Mouse (Mus musculus) heart, adult 2 months (tissue): Measurements from ENCODE around the gene Ap4s1. TPM values are rescaled to one million over a fixed set of nuclear protein-coding genes. Genes with fewer than 3 reads are reported as not detected.

Source experiments
- DNase-seq, 2 experiments: peaks; one replicate each; pipeline ENCODE4 v3.0.0; 2021
- H3K27ac ChIP-seq: fragments of 200-600 bp; 2 replicates; pipeline ENCODE4 v1.8.1; 2022
- H3K27me3 ChIP-seq: fragments of 200-500 bp; 2 replicates; pipeline ENCODE4 v1.6.1; 2012; ENCODE audit warnings: mild to moderate bottlenecking, low read length, inconsistent platforms, mixed read lengths; ENCODE audit not compliant: control insufficient read depth, insufficient read depth
- H3K36me3 ChIP-seq: fragments of 200-500 bp; 2 replicates; pipeline ENCODE4 v1.6.1; 2012; ENCODE audit warnings: low read length, inconsistent platforms; ENCODE audit not compliant: control insufficient read depth, insufficient read depth
- H3K4me1 ChIP-seq: fragments of 200-500 bp; 2 replicates; pipeline ENCODE4 v1.6.1; 2011; ENCODE audit warnings: low read length; ENCODE audit not compliant: control insufficient read depth, insufficient read depth
- H3K4me3 ChIP-seq: fragments of 200-600 bp; 2 replicates; pipeline ENCODE4 v1.8.1; 2022
- H3K79me2 ChIP-seq: fragments of 200-500 bp; replicated peaks from 2 replicates; pipeline ENCODE4 v1.6.1; 2012; ENCODE audit warnings: mild to moderate bottlenecking, inconsistent platforms, low read length, moderate library complexity, mixed read lengths; ENCODE audit not compliant: control insufficient read depth, insufficient read depth
- H3K9ac ChIP-seq: fragments of 200-500 bp; 2 replicates; pipeline ENCODE4 v1.6.1; 2012; ENCODE audit warnings: low read depth, mild to moderate bottlenecking, control low read depth, inconsistent platforms, low read length, mixed read lengths
- CTCF ChIP-seq: fragments of 200-600 bp; IDR thresholded peaks from 2 replicates; pipeline ENCODE4 v1.8.1; 2022; ENCODE audit warnings: antibody characterized with exemption, mild to moderate bottlenecking, moderate library complexity
- EP300 ChIP-seq: fragments of 200-500 bp; IDR thresholded peaks from 2 replicates; pipeline ENCODE4 v1.6.1; 2011; ENCODE audit warnings: low read depth, low read length, control low read depth; ENCODE audit not compliant: insufficient read depth
- POLR2A ChIP-seq: fragments of 200-500 bp; IDR thresholded peaks from 2 replicates; pipeline ENCODE4 v1.6.1; 2011; ENCODE audit warnings: mild to moderate bottlenecking, low read depth, low read length, control low read depth; ENCODE audit not compliant: insufficient read depth
- WGBS: fragments of 180-500 bp; shearing (Covaris S2); methylation state at CpG from one replicate; pipeline ENCODE4 v1.1.7; 2018; 5-methylcytosine and 5-hydroxymethylcytosine counted together
- intact Hi-C: fragments of 180-260 bp; cut with DNase I; formaldehyde crosslinking; loops from one replicate; pipeline ENCODE4 v1.15.1; 2025
- polyA plus RNA-seq: library from polyadenylated mRNA; depleted of rRNA; stranded (reverse); fragments of >200 nt; gene quantifications from 2 replicates; pipeline ENCODE4 v1.2.3, GENCODE M21; 2012
- total RNA-seq, 2 experiments: library from RNA; stranded (reverse); gene quantifications; 2 replicates each; pipeline ENCODE4 v1.2.3; 2021

Gene Ap4s1
- total and polyA plus RNA-seq, 3 experiments = 20.4 to 65.4 (median 52.0) TPM

GRCm38 (mm10) chr12:51666708-51667430, 24.0 kb upstream of the Ap4s1 start:
- H3K27ac ChIP-seq = peak overlapping the region; percentile 40
- TF ChIP-seq POLR2A (no peak), CTCF (peak; percentile 89)
- WGBS = 29% methylated on average over 4 of the region's 4 CpGs
- no peaks in the 10 kb centered on the region for H3K27me3 ChIP-seq
- peaks cover 16% of the 10 kb centered on the region for H3K36me3 ChIP-seq
- peaks cover 7% of the 10 kb centered on the region for H3K79me2 ChIP-seq
- H3K4me3 ChIP-seq = no peak overlapping the region
- peaks cover 12% of the 10 kb centered on the region for H3K4me1 ChIP-seq
- no peak overlapping the region for H3K9ac ChIP-seq
- no peak for DNase-seq
- intact Hi-C loops = loop anchor here (1.0 kb wide), 1 partner anchor 22 kb away; no protein-coding TSS in a partner anchor

GRCm38 (mm10) chr12:51671231-51671891, 19.5 kb upstream of the Ap4s1 start:
- no peak for DNase-seq
- Histone ChIP-seq H3K4me1 (peaks cover 19% of the 10 kb centered on the region), H3K9ac (no peak overlapping the region), H3K4me3 (no peak overlapping the region), H3K36me3 (peaks cover 44% of the 10 kb centered on the region), H3K79me2 (peaks cover 6% of the 10 kb centered on the region), H3K27me3 (no peaks in the 10 kb centered on the region), H3K27ac (no peak overlapping the region)
- TF ChIP-seq POLR2A (no peak), CTCF (no peak), EP300 (no peak)
- WGBS = 38% methylated on average over 5 of the region's 5 CpGs
- intact Hi-C loops = no loop called here

- Histone ChIP-seq H3K79me2 (peaks cover 7% of the 10 kb centered on the region), H3K4me3 (no peak overlapping the region), H3K9ac (no peak overlapping the region), H3K27me3 (no peaks in the 10 kb centered on the region), H3K27ac (peak overlapping the region; percentile 32; the same call in 1 of the 2 replicates), H3K36me3 (peaks cover 51% of the 10 kb centered on the region), H3K4me1 (peaks cover 16% of the 10 kb centered on the region)
- TF ChIP-seq CTCF (peak; percentile 23), POLR2A (no peak)
- 48% methylated on average over 4 of the region's 4 CpGs for WGBS
- intact Hi-C loops = no loop called here
- no peak for DNase-seq
These were observed 17.6 kb upstream of the Ap4s1 start for GRCm38 (mm10) chr12:51673270-51673669.

GRCm38 (mm10) chr12:51676442-51676841, 14.4 kb upstream of the Ap4s1 start:
- peaks cover 58% of the 10 kb centered on the region for H3K36me3 ChIP-seq
- TF ChIP-seq POLR2A (no peak), EP300 (no peak), CTCF (no peak)
- H3K27ac ChIP-seq = peak overlapping the region; percentile 61
- intact Hi-C loops = loop anchor here (2.0 kb wide), 1 partner anchor 14 kb away; the partner anchor contains the start of genes Ap4s1 and Strn3
- H3K4me3 ChIP-seq = no peak overlapping the region
- H3K4me1 ChIP-seq = peaks cover 17% of the 10 kb centered on the region
- H3K9ac ChIP-seq = no peak overlapping the region
- H3K79me2 ChIP-seq = peaks cover 9% of the 10 kb centered on the region
- no peak for DNase-seq
- H3K27me3 ChIP-seq = peaks cover 1% of the 10 kb centered on the region; the same call in 1 of the 2 replicates
- WGBS = 20% methylated on average over 2 of the region's 2 CpGs

GRCm38 (mm10) chr12:51678844-51679243, 12.0 kb upstream of the Ap4s1 start:
- H3K4me1 ChIP-seq = peaks cover 20% of the 10 kb centered on the region
- no peak for TF ChIP-seq POLR2A
- H3K79me2 ChIP-seq = peaks cover 8% of the 10 kb centered on the region
- no peak overlapping the region for H3K4me3 ChIP-seq
- WGBS = 56% methylated on average over 1 of the region's 1 CpGs
- DNase-seq = no peak
- intact Hi-C loops = no loop called here
- peaks cover 44% of the 10 kb centered on the region for H3K36me3 ChIP-seq
- peak overlapping the region; percentile 61; the same call in 1 of the 2 replicates for H3K27ac ChIP-seq
- H3K27me3 ChIP-seq = peaks cover 1% of the 10 kb centered on the region; the same call in 1 of the 2 replicates
- H3K9ac ChIP-seq = peak overlapping the region; percentile 59; the same call in 1 of the 2 replicates

GRCm38 (mm10) chr12:51688546-51688945, 2.3 kb upstream of the Ap4s1 start:
- H3K27ac ChIP-seq = no peak overlapping the region
- H3K9ac ChIP-seq = no peak overlapping the region
- WGBS = 73% methylated on average over 2 of the region's 2 CpGs
- no peak overlapping the region for H3K4me3 ChIP-seq
- H3K27me3 ChIP-seq = no peaks in the 10 kb centered on the region
- peaks cover 5% of the 10 kb centered on the region; the same call in 1 of the 2 replicates for H3K79me2 ChIP-seq
- no peak for TF ChIP-seq POLR2A
- no peak for TF ChIP-seq EP300
- no peak for TF ChIP-seq CTCF
- H3K4me1 ChIP-seq = peaks cover 12% of the 10 kb centered on the region
- intact Hi-C loops = no loop called here
- peaks cover 16% of the 10 kb centered on the region for H3K36me3 ChIP-seq
- peak in 1 of 2 experiments; percentile 12 for DNase-seq
